Mouse (Mus musculus): ENCODE measurements at regions not wholly inside any gene's neighbourhood (a gene's known extent, or its start where the extent isn't known, plus 50 kb on each side); places are given as distances from the start of the nearest gene placed in this dataset.

DNA sequence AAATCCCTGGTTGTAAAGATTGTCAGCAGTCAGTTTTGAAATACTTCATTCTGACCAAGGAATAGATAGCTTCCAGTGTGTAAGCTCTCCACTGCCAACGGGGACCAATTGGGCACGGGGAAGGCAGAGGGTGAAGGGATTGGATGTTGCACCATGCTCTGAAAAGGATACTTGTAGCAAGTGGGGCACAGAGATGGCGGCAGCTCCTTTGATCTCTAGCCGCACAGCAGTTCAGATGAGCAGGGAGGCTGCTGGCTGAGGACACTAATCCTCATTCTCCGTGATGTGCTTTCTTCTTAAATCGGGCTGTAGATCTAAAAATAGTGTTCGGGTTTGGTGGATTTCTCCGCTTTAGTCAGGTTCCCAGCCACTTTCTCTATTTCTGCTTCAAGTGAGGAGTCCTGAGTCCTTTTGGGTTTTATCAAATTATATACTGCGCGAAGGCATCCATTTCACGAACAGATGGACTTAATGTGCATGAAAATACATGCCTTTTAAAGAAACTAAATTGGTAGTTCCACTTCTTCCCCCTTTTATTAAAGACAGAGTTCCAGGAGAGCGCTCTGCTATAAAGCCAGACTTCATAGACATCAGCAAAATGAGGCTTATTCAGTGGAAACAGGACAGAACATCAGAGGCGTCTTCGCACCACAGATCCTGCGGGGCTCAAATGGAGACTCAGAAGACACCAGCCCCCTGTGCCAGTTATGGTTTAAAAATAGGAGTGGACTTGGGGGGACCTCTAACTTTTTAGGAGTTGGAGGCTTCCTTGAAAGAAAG, 225.1 kb upstream of the Klf4 start:
- in situ Hi-C loops (cut with MboI, MseI): no loop called here

DNA sequence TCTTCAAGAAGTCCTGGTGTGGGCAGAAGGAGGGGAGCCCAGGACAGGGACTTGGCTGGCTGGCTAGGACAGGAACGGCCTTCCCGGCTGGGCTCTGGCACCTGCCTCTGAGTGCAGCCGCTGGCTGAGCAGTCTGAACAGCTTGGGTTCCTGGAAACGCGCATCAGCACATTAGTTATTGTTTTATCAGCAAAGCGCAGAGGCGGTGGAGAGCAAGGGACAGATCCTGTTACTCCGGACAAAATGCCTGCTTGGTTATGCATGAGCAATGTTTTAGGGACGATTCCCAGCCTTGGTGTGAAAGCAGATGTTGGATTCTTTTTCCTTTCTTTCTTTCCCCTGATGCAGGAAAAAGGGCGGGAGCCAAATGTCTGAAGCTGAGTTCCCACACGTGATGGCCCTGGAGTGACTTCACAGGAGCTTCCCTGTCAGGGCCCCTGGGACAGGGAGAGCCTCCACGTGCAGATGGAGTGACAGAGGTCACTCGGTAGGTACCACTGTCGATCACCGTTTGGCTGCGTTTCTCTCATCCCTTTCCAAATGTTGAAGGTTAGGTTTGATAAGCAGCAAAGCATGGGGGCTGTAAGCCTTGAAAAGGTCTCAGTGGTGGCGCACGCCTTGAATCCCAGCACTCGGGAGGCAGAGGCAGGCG, 217.8 kb upstream of the Klf4 start:
- in situ Hi-C loops (cut with MboI, MseI): no loop called here

DNA sequence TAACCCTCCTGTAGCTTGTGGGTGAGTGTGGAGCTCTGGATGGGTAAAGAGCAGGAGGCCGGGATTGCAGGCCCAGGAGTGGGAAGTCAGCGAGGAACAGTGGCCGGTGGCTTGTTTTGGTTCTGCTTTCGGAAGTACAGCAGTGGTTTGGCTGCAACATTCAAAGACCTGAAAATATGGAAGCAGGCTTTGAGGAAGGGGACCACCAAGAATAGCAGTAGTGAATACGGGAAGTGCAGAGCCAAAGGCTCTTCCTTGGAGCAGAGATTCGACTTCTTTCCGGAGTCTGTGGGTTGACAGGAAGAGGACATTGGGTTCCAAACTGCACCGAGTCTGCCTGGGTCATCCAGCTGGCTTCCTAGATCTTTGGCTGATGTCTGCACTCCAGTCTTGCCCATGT, 209.1 kb upstream of the Klf4 start:
- in situ Hi-C loops (cut with MboI, MseI): no loop called here

DNA sequence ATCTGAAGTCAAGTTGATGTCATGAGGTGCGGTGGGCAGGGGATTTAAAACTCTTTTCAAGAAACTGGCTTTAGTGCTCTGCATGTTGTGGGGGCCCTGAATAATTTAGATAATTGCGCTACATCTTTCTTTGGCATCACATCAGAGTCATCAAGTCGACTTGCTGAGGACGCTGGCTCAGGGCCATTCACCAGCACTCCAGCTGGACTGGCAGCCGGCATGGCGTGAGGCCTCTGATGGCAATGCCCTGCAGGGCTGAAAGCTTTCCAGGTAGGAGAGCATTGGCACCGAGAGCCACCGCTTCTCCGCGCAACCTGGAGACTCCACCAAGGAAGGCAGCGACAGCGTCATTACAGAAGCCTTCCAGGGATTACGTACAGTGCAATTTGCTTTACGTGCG, 207.8 kb upstream of the Klf4 start:
- in situ Hi-C loops (cut with MboI, MseI): no loop called here

DNA sequence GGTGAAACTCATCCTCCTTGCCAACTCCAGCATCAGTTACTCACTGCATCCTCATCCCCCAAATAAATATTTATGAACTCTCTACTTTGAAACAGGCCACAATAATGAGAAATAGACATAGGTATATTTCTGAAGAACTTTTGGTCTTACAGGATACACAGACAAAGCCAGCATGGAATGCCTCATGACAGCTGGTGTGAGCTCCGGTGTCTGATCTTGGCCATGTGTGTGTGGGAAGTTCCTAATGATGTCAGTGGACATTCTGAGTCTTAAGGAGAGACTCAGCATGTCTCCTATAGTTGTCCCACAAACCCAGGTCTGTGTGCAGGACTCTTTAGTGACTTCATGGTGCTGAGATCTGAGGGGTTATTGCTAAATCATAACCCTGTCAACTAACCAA, 206.4 kb upstream of the Klf4 start:
- in situ Hi-C loops (cut with MboI, MseI): no loop called here

DNA sequence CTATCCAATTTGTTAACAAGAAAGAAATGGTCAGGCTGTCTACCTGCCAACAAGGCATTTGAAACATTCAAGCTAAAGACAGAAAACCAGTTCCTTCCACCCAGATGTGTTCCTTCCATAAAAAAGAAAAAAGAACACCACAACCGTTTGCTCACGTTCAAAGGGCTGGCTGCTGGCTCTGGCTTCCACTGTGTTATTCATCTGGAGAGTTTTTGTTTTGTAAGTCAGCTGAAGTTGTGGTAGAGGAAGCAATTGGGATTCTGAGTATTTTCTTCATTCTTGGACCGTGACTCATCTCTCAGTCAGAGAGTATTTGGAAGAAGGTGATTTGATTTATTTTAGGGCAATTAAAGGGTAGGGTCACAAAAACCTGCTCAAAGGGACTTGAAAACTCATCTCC, 203.2 kb upstream of the Klf4 start:
- in situ Hi-C loops (cut with MboI, MseI): no loop called here

DNA sequence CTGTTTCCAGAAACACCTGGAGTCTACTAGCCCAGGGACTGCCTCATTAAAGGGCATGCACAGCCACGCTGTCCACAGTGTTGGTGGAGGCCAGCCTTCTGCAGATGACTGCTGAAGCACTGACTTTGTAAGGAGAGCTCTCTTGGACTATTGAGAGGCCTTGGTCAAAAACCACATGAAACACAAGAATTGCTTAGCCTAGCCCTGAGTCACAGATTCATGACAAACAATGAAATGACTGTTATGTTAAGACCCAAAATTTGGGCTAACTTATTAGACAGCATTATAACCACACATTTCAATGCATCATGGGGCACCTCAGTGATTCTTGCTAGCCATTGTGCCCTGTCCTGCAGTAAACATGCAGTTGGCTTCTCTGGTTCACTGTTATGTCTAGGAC, 202.1 kb upstream of the Klf4 start:
- in situ Hi-C loops (cut with MboI, MseI): no loop called here

DNA sequence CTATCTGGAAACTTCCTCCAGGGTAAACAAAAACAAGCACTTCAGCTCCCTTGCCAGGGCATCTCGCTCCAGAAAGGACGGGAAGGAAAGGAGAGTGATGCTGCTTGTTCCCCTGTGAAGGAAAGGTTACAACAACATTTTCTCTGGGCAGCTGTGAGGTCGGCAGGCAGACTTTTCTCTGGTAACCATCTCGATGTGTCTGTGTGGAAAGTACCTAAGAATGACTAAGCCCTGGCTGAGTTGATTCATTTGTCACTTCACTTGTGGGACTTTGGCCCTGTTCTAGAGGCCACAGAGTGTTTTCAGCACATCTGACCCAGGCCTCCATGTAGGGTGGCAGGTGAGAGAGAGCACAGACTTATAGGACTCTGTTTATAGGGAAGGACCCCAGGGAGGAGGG, 201.0 kb upstream of the Klf4 start:
- in situ Hi-C loops (cut with MboI, MseI): no loop called here

DNA sequence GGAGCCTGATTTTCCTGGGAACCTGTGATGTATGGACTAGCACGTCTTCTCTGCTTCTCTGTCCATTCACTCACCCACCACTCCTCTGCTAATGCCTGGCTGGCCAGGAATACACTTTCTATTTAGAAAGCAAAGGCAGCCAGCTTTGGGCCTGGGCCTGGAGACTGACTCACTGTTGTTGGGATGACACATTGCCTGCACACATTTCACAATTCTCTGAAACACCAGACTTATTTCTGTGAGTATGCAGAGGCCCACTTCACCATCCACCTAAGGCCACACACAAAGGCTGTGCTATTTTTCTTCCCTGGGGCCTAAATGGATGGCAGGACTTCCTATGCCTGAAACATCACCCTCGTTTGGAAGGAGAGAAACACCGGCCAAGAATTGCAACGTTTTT, 199.7 kb upstream of the Klf4 start:
- in situ Hi-C loops (cut with MboI, MseI): no loop called here

DNA sequence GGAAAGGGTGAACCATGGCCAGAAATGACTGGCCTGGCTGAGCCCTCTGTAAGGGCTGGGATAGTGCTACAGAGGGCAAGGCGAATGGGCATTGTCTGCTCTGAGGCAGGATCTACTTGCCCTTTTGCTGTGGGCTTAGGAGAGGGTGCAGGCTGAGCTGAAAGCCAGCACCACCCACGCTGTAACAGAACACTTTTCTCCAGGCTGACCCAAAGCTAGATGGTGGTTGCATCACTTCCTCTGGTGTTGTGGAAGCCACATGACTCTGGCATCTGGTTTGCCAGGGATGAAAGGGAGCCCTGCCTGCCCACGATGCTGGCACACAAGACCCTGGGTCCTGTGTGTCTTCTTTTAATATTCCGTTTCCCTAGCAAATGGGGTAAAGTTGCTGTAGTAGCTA, 198.0 kb upstream of the Klf4 start:
- in situ Hi-C loops (cut with MboI, MseI): no loop called here

DNA sequence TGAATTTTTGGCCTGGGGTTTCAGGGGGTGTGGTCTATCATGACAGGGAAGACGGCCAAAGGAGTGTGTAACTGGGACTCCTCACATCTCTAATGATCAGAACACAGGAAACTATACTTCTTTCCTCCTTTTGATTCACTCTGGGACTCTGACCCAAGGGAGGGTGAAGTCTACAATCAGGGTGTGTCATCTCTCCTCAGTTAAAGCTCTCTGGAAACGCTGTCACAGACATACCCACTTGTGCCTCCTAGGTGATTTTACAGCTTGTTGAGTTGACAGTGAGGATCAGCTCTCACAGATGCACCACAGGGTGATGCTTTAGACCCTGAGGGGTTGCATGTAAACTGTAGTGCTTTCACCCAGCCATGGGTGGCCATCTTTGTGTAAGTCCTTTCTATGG, 194.9 kb upstream of the Klf4 start:
- in situ Hi-C loops (cut with MboI, MseI): no loop called here

DNA sequence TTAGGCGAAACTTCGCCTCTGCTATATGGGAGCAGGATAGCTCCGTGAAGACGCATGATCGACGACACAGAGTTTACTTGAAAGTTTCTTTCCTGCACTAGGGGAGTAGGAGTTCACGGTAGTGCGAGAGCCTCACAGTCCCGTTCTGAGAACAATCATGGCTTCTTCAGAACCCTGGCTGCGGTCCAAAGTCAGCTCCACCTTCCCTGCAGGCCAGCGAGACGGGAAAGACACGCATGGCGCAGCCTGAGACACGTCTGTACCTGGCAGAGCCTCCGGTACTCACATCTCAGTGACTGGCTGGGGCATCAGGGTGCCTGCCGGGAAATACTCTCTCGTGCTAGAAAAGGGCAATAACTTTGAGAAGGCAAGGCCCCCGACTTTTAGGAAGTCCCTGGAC, 193.8 kb upstream of the Klf4 start:
- in situ Hi-C loops (cut with MboI, MseI): no loop called here

DNA sequence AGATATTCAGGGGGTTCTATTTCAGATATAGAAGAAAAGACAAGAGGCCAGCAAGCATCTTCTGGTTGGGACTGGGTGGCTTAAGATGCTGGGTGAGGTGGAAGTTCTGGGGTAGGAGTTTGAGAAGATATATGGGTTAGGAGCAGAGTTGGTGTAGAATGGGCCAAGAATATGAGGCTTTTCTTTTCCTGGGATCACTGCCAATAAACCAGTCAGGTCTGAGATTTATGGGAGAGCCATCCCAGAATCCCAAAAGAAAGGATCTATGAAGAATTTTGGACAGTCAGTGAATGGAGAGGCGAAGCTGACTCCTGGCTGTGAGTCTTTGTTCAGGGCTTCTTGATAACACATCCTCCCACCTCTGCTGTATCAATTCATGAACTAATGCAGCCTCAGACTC, 192.0 kb upstream of the Klf4 start:
- in situ Hi-C loops (cut with MboI, MseI): no loop called here

DNA sequence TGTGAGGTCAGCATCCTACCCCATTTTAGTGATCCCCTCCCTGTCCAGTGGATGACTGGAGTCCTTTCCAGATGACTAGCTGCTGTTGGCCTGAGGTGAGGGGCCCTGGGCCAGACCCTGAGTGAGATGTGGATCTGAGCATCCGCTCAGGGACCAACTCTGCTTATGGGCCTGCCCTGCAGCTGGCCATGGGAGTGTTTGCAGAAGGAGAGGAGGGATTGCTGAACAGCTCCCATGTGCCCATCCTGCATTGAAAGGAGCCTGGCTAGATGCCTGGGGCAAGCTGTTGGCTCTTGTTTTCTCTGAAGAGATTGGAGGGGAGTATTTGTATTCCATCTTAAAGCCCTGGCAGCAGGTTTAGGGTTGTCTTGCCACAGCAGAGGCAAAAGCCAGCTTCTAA, 190.9 kb upstream of the Klf4 start:
- in situ Hi-C loops (cut with MboI, MseI): no loop called here

DNA sequence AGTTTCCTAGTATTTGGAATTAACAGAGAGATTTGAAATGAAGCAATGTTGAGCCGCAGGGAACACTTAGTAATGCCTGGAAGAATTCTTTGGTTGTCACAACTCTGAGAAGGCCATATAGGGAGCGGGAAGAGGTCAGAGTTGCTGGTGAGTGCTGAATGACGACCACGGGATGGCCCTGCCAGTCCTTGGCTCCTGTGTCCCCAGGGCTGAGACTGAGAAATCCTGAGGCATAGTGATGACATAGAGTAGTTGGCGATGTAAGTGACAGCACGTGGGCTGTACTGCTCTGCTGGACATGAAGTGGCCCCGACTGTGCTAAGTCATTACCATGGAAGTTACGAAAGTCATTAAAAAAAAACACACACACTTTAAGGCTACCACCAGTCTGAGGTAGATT, 190.1 kb upstream of the Klf4 start:
- in situ Hi-C loops (cut with MboI, MseI): no loop called here

DNA sequence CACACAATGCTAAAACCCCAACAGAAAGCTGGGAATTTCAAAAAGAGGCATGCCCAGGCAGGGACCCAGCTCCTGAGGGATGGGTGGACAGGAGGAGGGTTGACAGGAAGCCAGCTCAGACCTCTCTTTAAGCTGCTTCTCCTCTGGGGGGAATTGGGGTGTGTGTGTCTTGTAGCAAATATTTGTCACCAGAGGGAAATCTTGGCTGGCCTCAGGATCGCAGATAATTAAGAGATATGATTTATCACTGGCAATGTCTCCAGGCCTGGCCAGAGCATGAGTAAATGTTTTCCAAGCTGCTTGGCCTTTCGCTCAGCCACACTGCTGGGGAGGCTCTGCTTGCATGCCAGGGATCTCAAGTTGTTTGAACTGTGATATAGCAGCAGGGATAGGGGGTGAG, 189.6 kb upstream of the Klf4 start:
- in situ Hi-C loops (cut with MboI, MseI): no loop called here

DNA sequence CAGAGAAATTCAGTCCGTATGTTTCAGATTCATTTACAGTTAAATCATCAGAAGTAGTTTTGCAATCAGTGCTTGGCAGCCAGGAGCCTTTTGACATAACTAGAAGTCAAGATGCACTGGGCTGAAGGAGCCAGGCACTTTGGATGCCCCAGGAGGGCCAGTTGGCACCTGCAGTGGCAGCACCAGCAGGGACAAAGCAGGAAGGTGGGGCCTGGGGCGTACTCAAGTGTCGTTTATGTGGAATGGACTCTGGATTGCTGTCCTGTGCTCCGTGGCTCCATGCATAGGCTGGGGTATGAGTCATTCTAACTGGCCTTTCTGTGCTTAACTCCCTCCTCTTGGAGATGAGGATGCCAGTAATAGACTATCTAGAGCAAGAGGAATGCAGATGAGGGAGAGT, 186.2 kb upstream of the Klf4 start:
- in situ Hi-C loops (cut with MboI, MseI): no loop called here

DNA sequence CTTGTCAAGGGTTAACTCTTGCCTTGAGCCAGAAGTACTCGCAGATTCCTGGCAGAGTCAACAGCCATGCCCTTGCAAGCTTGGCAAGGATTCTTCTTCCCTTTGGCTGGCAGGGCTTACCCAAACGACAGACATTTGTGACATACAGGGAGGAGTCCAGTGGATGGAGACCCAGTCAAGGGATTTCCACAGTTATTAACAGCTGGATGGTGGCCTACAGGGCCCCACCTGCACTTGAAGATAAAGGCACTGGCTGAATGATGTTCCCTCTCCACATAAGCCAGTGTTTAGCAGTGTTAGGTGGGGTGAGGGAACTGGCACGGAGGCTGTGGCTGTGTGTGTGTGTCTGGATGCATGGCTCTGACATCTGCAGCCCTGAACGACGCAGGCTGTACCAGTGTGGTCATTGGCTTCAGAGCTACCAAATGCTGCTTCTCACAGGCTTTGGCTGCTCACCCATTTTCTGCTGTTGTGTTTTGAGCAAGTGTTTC, 183.9 kb upstream of the Klf4 start:
- in situ Hi-C loops (cut with MboI, MseI): no loop called here

DNA sequence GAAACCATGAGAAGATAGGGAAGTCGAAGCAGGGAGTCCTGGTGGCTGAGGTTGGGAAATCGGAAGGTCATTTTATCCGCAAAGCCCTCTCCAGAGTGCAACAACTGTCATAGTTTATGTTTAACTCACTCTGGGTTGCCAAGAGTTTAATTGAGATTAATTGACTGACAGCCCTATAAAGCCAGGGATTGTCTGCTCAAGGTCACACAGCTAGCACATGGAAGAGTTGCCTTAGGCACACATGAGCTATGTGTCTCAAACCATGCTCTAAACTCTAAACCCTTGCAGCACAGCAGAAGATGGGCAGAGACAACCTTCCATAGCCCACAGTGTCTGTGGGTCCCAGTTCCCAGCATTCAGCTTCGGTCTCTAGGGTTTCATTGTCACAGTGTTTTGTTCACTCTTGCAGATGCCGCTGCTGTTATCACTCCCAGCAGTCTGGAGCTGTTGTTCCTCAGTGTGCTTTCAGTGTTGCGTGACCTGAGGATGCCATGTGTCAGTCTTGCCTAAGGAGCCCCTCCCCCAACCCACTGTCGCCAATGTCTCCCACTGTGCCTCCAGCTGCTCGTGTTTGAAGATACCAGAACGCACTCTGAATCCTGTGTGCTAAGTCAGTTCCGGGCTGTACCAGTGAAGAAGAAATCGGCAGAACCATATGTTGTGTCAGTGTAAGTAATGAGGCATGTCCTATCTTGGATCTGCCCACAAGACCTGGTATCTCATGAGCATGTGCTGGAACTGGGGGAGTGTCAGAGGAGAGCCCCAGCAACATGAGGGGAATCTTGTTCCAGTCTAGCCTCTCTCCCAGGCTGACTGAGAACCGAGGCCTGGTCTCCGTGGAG, 179.5 kb upstream of the Klf4 start:
- in situ Hi-C loops (cut with MboI, MseI): no loop called here

DNA sequence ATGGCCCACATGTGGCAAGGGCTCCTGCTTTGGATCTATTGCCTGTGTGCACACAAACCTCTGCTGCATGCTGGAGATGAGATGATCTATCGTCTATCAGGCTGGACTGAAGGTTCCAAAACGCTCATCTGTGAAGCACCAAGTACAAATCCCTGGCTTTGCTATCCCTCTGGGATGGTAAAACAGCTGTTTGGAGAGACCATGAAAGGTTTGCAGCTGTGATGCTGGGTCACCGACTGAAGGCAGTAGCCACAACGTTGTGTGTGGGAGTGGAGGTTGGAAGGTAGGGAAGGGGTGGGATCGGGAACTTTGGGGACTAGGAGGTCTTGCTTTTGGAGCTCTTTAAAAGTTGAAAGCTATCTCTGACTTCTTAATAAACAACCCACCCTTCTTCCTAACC, 178.2 kb upstream of the Klf4 start:
- in situ Hi-C loops (cut with MboI, MseI): no loop called here

DNA sequence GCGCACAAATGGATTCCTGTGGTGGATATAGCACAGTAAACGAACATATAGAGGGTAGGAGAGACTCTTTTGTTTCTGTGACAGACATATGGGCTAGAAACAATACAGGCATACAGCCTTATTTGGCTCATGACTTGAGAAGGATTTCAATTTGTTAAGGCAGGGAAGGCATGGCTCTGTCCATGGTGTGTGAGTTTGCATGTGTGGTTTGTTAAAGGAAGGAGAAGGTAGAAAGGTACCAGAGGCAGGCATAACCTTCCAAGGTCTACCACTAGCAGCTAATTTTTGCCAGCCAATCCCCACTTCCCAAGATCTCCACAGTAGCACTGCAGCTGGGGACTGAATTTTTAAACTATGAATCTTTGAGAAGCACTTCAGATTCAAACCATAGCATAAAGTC, 176.5 kb upstream of the Klf4 start:
- in situ Hi-C loops (cut with MboI, MseI): no loop called here

DNA sequence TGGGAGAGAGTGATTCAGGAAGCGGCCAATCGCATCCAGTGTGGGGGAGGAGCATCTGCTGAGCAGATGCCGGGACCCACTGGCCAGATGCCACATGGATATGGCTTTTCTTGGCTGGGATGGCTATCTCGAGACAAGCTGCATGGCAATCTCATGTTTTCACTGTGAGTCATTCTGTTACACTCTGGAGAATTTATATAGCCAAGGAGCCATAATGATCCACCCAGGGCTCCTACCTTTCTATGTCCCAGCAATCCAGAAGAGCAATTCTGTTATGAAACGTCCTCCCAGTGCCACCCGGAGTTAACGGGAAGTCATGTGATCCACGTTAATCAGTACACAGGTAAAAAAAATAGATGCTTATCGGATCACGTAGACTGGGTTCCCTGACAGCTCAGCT, 175.7 kb upstream of the Klf4 start:
- in situ Hi-C loops (cut with MboI, MseI): no loop called here

DNA sequence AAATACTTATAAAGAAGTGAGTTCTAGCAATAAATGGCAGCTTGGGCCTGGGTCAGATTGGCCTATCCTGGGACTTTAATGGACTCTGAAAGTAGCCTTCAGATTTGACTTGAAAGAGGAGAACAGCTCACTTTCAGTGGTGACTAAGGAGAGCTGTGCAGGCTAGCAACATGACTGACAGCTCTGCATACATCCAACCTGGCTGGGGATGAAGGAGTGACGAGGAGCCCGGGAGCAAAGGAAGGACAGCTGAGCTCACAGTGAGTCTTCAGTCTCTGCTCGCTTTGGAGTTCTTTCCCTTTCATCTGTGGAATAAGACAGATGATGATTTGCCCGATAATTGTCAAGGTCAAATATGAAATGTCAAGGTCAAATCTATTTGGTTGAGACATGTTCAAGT, 172.7 kb upstream of the Klf4 start:
- in situ Hi-C loops (cut with MboI, MseI): no loop called here

Data from T-helper 2 cell (primary cell).